Mouse (Mus musculus): ENCODE measurements around the gene Kcnf1.

GRCm38 (mm10) chr12:17219107-17219506 lies 42.4 kb upstream of the Kcnf1 start:
- no peak for TF ChIP-seq CTCF (IDR thresholded peaks at IDR 0.05; ENCODE audit: insufficient read depth, low read depth, low read length)
- TF ChIP-seq POLR2A (IDR thresholded peaks at IDR 0.05; ENCODE audit: insufficient read depth, low read depth, low read length) = no peak
